Mouse (Mus musculus): ENCODE data around the gene Ube2m.

Ube2m gene

GRCm38 (mm10) chr7:13034148-13034977 is 3.7 kb downstream of the Ube2m start, which contains the start of gene Chmp2a:
Chmp2a (minus strand) TSS chr7:13034807.
- peak; percentile 95 for DNase-seq (ENCODE audit: low read depth, low spot score)

GRCm38 (mm10) chr7:13033451-13034147 is 4.5 kb downstream of the Ube2m start:
- no peak for DNase-seq (ENCODE audit: low read depth, low spot score)

GRCm38 (mm10) chr7:13032541-13032940 is 5.5 kb downstream of the Ube2m start:
- DNase-seq (ENCODE audit: low read depth, low spot score): no peak

- no peak for DNase-seq (ENCODE audit: low read depth, low spot score)
These were observed 6.1 kb downstream of the Ube2m start for GRCm38 (mm10) chr7:13031983-13032382.

DNA sequence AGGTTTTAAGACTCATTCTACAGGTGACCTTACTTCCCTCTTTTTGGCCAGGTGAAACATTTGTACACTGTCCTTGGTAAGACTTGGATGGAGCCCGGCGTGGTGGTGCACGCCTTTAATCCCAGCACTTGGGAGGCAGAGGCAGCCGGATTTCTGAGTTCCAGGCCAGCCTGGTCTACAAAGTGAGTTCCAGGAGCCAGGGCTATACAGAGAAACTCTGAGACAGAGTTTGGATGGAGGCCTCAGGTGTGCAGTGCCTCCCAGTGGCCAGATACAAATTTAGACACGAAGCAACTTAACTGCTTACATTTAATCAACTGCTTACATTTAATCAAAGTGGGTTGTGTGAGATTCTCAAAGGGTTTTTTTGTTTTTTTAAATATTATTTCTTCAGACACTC is 7.0 kb downstream of the Ube2m start:
- DNase-seq (ENCODE audit: low read depth, low spot score): no peak

DNA sequence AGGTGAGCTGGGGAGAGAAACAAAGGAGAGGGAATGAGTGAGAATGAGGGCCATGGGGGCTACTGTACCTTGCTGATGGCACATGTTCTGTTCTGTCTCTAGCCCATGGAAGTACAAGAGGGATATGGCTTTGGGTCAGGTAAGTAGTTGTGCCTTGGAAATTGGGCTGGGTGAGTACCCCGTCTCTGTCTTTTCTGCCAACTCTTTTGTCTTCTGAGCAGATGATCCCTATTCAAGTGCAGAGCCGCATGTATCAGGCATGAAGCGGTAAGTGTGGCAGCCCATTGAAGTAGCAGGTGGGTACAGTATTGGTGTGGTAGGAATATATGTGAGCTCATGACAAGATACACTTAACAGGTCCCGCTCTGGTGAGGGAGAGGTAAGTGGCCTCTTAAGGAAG is 9.1 kb downstream of the Ube2m start:
- DNase-seq (ENCODE audit: low read depth, low spot score): no peak

DNA sequence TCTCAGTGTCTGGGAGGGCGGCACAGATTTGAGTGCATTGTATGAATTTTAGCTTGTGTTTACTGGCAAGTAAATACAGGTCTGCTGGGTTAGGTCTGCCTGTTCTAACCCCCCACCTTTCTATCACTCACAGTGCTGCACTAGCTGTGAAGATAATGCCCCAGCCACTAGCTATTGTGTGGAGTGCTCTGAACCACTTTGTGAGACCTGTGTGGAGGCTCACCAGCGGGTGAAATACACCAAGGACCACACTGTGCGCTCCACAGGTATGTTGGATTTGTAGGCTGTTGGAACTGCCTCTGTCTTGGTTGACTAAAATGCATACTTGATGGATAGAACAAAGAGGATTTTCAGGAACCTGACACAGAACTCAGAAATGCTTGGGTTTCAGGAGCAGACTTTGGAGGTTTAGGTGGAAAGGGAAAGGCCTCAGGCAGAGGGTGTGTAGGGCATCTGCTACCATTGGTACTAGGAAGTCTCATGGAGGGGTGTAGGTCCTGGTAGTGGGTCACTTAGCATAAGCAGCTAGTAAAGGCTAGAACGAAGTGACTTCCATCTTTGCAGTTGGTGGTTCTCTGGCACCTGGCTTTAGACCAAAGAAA is 12.5 kb downstream of the Ube2m start:
- no peak for DNase-seq (ENCODE audit: low read depth, low spot score)

- DNase-seq (ENCODE audit: low read depth, low spot score): peak; percentile 69
These were observed 13.3 kb downstream of the Ube2m start for GRCm38 (mm10) chr7:13024805-13025204.

DNA sequence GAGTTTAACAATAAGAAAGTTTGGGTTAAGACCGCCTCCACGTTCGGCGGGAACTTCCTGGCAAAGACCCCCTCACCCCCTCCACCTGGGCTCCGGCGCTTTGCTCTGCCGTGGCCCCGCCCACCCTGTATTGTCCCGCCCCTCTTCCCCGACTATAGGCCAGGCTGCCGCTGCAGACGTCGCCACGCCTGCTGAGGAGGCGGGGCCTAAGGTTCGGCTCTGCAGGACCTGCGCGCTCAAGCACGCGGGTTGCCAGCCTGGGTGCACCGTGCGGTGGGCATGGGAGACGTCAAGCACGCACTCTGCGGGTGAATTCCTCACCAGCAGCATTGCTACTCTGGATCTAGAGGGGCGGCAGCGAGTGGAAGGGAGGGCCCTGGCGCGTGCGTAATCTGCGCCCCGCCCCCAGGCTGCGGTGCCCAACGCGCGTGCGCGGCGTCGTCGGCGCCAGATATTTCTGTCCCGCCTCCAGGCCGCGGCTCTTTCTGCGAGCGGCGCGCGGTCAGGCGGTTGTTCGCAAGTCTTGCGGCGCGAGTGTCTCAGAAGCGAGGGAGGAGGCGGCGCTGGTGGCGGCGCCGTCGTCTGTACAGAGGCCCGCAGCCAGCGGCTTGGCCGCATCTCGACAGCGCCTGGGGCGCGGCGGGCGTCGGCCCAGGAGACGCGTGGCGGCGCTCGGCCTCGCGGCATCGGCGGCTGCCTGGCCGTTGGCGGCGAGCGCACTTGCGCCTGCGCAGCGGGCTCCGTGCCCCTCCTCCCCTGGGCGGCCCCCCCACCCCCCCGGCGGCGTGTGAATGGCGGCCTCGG is 13.9 kb downstream of the Ube2m start:
- peak; percentile 92 for DNase-seq (ENCODE audit: low read depth, low spot score)

DNA sequence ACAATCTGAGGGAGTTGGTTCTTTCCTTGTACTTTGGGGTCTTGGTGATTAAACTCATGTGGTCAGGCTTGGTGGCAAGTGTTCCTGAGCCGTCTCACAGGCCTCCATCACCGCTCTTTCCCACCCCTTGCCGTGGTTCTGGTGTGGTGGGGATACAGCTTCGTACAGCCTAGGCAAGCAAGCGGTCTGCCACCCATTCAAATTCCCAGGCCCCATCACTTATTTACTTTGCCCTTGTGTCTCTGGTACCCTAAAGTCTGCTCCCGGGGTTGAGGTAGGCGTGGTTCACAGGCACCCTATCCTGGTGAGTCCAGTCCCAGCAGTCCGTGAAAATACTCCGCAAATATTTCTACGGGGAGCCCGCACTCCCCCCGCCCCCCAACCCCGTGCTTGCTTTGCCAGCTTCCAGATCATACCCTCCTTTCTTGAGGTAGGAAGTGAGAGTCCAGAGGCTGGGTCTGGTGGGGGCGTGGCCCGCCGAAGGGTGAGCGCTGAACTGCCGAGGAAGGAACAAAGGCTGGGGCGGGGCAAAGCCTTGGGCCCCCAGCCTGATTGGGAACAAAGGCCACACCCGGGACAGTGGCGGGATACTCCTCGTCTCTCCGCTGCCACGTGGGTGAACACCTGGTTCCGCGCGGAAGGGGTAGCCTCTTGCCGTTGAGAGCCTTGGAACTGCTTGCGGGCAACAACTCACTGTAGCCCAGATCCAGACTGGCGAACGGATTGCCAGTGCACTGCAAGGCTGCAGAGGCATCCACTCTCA is 15.1 kb downstream of the Ube2m start:
- DNase-seq (ENCODE audit: low read depth, low spot score): no peak

DNA sequence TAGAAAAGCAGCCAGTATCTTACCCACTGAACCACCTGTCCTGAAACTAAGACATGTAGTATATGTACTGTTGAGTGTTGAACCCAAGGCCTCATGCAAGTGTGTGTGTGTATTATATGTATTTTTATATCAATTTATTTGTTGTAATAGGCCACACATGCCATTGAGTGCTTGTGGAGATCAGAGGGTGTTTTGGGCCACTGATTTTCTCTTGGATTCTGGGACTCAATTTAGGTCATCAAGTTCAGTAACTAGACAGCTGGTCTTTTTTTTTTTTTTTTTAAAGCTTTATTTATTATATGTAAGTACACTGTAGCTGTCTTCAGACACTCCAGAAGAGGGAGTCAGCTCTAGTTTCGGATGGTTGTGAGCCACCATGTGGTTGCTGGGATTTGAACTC is 22.9 kb downstream of the Ube2m start:
- DNase-seq (ENCODE audit: low read depth, low spot score): no peak

- DNase-seq (ENCODE audit: low read depth, low spot score): no peak
These were observed 23.7 kb downstream of the Ube2m start for GRCm38 (mm10) chr7:13014275-13014839.

- DNase-seq (ENCODE audit: low read depth, low spot score): no peak
These were observed 24.4 kb downstream of the Ube2m start for GRCm38 (mm10) chr7:13013671-13014070.

DNA sequence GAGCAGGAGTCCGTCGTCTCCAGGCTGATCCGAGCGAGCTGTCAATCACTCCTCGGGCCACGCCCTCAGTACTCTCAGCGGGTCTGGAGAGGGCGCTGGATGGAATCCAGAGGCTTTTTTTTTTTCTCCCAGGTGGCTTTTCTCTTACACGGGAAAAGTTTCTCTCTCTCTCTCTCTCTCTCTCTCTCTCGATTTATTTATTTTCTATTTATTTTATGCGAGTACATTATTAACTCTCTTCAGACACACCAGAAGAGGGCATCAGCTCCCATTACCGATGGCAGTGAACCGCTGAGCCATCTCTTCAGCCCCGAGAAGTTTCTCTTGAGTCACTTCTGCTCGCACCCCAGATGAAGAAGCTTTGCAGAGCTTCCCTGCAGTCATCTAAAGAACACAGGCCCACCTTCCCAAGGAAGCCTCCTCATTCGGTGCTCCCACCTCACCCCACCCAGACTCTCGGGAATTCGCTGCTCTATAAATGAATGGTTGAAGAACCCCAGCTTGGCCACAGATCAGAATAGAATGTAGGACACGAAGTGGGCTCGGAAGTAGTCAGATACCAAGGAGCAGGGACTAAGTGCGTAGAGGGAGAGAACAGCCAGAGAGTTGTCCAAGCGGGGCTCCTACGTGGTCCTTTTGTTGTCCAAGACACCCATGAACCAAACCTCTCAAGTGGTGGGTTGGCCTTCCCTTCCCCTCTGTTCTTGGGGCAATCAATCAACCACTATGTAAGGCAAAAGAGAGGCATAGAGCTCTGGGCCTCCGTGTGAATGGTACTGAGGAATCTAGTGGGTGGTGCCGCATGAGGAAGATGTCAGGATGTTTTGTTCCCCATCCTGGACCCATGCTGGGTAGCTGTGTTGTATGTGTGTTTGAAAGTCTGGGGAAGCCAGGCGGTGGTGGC is 27.8 kb downstream of the Ube2m start, which contains the start of gene Zbtb45:
Gene Zbtb45 (minus strand): TSS at position 30 of the 904 bp plus-strand sequence.
- DNase-seq (ENCODE audit: low read depth, low spot score): no peak

GRCm38 (mm10) chr7:13009143-13010004 is 28.7 kb downstream of the Ube2m start:
- peak; percentile 90 for DNase-seq (ENCODE audit: low read depth, low spot score)

GRCm38 (mm10) chr7:13007341-13008092 is 30.6 kb downstream of the Ube2m start:
- no peak for DNase-seq (ENCODE audit: low read depth, low spot score)

DNA sequence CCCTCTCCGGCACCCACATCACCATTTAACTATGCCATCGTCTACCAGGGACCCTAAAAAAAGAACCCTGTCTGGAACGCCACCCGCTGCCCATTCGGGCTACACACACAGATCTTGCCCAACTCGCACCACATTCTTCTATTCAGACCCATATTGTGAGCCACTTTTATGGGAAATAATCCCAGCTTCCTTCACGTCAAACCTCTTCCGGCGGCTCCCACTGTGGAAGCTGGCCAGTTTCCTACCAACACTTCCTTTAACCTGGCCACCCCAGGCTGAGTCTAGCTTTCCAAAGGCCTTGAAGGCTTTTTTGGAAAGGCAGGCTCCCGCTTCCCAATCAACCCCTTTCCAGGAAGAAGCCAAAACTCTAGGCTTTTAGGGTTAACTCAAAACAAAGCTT is 31.5 kb downstream of the Ube2m start:
- DNase-seq (ENCODE audit: low read depth, low spot score): no peak

GRCm38 (mm10) chr7:13006011-13006410 is 32.1 kb downstream of the Ube2m start:
- no peak for DNase-seq (ENCODE audit: low read depth, low spot score)

All from retina, postnatal 7 days (tissue).